Mouse (Mus musculus) adrenal gland, adult 2 months (tissue): ENCODE measurements around the gene Rap1gap. TPM values are rescaled to one million over a fixed set of nuclear protein-coding genes. Genes with fewer than 3 reads are reported as not detected.

ENCODE experiments used
- DNase-seq: peaks from one replicate; pipeline ENCODE4 v3.0.0; 2021
- polyA plus RNA-seq: library from polyadenylated mRNA; depleted of rRNA; stranded (reverse); fragments of >200 nt; gene quantifications from 2 replicates; pipeline ENCODE4 v1.2.3, GENCODE M21; 2012
- total RNA-seq, 2 experiments: library from RNA; stranded (reverse); gene quantifications; 2 replicates each; pipeline ENCODE4 v1.2.3; 2021

Gene Rap1gap
- total and polyA plus RNA-seq, 3 experiments: 119 to 489 (median 172) TPM

- DNase-seq: peak; percentile 61
These were observed 58.3 kb downstream of the Rap1gap start for GRCm38 (mm10) chr4:137722692-137723427.

GRCm38 (mm10) chr4:137723527-137723926 is 59.0 kb downstream of the Rap1gap start:
- no peak for DNase-seq

GRCm38 (mm10) chr4:137724212-137724611 is 59.7 kb downstream of the Rap1gap start:
- DNase-seq: peak; percentile 43

- DNase-seq: peak; percentile 63
These were observed 60.2 kb downstream of the Rap1gap start for GRCm38 (mm10) chr4:137724766-137725165.

GRCm38 (mm10) chr4:137725541-137726145 is 61.1 kb downstream of the Rap1gap start:
- DNase-seq: no peak

GRCm38 (mm10) chr4:137726739-137727505 is 62.4 kb downstream of the Rap1gap start:
- DNase-seq: no peak

GRCm38 (mm10) chr4:137727506-137728187 is 63.1 kb downstream of the Rap1gap start:
- DNase-seq: peak; percentile 33

GRCm38 (mm10) chr4:137728399-137729154 is 64.1 kb downstream of the Rap1gap start:
- no peak for DNase-seq

GRCm38 (mm10) chr4:137729155-137729855 is 64.8 kb downstream of the Rap1gap start:
- DNase-seq: no peak

GRCm38 (mm10) chr4:137730134-137730533 is 65.6 kb downstream of the Rap1gap start:
- DNase-seq: peak; percentile 91

- peak; percentile 67 for DNase-seq
These were observed 66.2 kb downstream of the Rap1gap start for GRCm38 (mm10) chr4:137730757-137731156.

- no peak for DNase-seq
These were observed 67.4 kb downstream of the Rap1gap start for GRCm38 (mm10) chr4:137731891-137732290.

- DNase-seq: no peak
These were observed 67.8 kb downstream of the Rap1gap start for GRCm38 (mm10) chr4:137732361-137732760.

- DNase-seq: no peak
These were observed 68.4 kb downstream of the Rap1gap start for GRCm38 (mm10) chr4:137732962-137733361.

GRCm38 (mm10) chr4:137733459-137733858 is 68.9 kb downstream of the Rap1gap start:
- DNase-seq: no peak

GRCm38 (mm10) chr4:137736220-137736701 is 71.7 kb downstream of the Rap1gap start:
- no peak for DNase-seq

GRCm38 (mm10) chr4:137737760-137738159 is 73.2 kb downstream of the Rap1gap start:
- DNase-seq: no peak

- no peak for DNase-seq
These were observed 74.8 kb downstream of the Rap1gap start for GRCm38 (mm10) chr4:137739151-137739923.

- no peak for DNase-seq
These were observed 75.8 kb downstream of the Rap1gap start for GRCm38 (mm10) chr4:137740350-137740749.

- peak; percentile 82 for DNase-seq
These were observed 79.3 kb downstream of the Rap1gap start for GRCm38 (mm10) chr4:137743791-137744190.
